Mouse (Mus musculus): ENCODE results near the gene Prph. TPM values are rescaled to one million over a fixed set of nuclear protein-coding genes. Genes with fewer than 3 reads are reported as not detected.
"Not testable (repeated sequence)": the region's sequence is repeated elsewhere in the genome, so short reads cannot be mapped to it uniquely, and the experiment has no call there.

The Prph gene
- polyA plus RNA-seq, 2 experiments from 2014 or later, result not detected

GRCm38 (mm10) chr15:99076011-99076410 is 21.0 kb downstream of the Prph start:
- ATAC-seq, result not testable (repeated sequence)

GRCm38 (mm10) chr15:99078181-99078910 is 23.4 kb downstream of the Prph start:
- ATAC-seq, result no peak

- ATAC-seq, result no peak
Observed at GRCm38 (mm10) chr15:99079804-99080203, 24.8 kb downstream of the Prph start.

- ATAC-seq, result no peak
Observed at GRCm38 (mm10) chr15:99082322-99082721, 27.3 kb downstream of the Prph start.

- ATAC-seq, result no peak
Observed at GRCm38 (mm10) chr15:99082840-99083239, 27.9 kb downstream of the Prph start.

- peak; percentile 34 for ATAC-seq
Observed at GRCm38 (mm10) chr15:99083258-99083657, 28.3 kb downstream of the Prph start.

- no peak for ATAC-seq
Observed at GRCm38 (mm10) chr15:99083867-99084557, 29.0 kb downstream of the Prph start.

- no peak for ATAC-seq
Observed at GRCm38 (mm10) chr15:99084618-99085017, 29.6 kb downstream of the Prph start.

- ATAC-seq, result no peak
Observed at GRCm38 (mm10) chr15:99085997-99086396, 31.0 kb downstream of the Prph start.

- no peak for ATAC-seq
Observed at GRCm38 (mm10) chr15:99087253-99088075, 32.5 kb downstream of the Prph start, which contains the start of gene C1ql4. TSS of gene C1ql4 (minus strand) at chr15:99087817.

GRCm38 (mm10) chr15:99088292-99088691 is 33.3 kb downstream of the Prph start:
- ATAC-seq, result peak; percentile 94

- no peak for ATAC-seq
Observed at GRCm38 (mm10) chr15:99089069-99089468, 34.1 kb downstream of the Prph start.

- no peak for ATAC-seq
Observed at GRCm38 (mm10) chr15:99092870-99093269, 37.9 kb downstream of the Prph start, which contains the start of gene Dnajc22. TSS of gene Dnajc22 (plus strand) at chr15:99093170.

GRCm38 (mm10) chr15:99093291-99094258 is 38.6 kb downstream of the Prph start:
- ATAC-seq, result no peak

- no peak for ATAC-seq
Observed at GRCm38 (mm10) chr15:99094631-99095270, 39.8 kb downstream of the Prph start.

- no peak for ATAC-seq
Observed at GRCm38 (mm10) chr15:99095356-99095755, 40.4 kb downstream of the Prph start.

GRCm38 (mm10) chr15:99096061-99096793 is 41.3 kb downstream of the Prph start:
- no peak for ATAC-seq

- no peak for ATAC-seq
Observed at GRCm38 (mm10) chr15:99096831-99097500, 42.0 kb downstream of the Prph start.

GRCm38 (mm10) chr15:99097840-99098492 is 43.0 kb downstream of the Prph start:
- no peak for ATAC-seq

Data from CD4-positive, CD25-positive, alpha-beta regulatory T cell, adult 4 months (primary cell).